Mouse (Mus musculus) kidney, adult 18-20 months (tissue): ENCODE results near the gene Man1b1.
A peak's percentile ranks its signal among the peaks of the same experiment; 100 is the strongest.

Experiments
- DNase-seq: peaks from one replicate; pipeline ENCODE4 v3.0.0; 2021

Man1b1 gene

GRCm38 (mm10) chr2:25364761-25365090 is 32.6 kb downstream of the Man1b1 start:
- no peak for DNase-seq

DNA sequence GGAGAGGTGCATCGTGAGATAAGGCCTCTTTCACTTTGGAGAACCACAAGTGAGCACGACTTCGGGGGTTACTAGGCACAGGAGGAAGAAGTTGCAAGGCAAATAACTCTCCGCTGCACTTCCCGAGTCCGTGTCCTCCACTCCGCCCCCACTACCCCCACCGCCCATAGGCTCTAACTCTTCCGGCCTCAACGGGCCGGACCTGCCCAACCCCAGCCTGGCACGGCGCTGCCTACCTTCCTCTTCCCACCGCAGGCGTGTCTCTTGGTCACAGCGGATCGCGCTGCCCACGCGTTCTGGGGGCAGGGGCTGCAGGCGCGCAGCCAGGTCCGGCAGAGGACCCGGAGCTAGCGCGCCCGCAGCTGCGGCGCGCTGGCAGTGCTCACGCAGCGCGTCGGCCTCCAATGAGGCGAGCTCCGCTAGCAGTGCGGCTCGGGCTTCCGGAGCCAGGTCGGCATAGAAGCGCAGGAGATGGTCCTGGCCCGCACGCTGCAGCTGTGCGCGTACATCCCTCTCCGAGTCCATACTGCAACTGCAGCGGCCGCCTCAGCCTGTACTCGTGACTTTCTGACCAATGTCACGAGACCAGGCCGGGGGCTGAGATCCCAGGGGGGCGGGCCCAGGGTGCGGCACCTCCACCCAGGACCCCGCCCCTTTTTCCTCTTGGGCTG is 33.1 kb downstream of the Man1b1 start, which contains the start of gene Uap1l1:
Gene Uap1l1 (minus strand): TSS at position 592 of the 671 bp plus-strand sequence.
- DNase-seq = peak; percentile 83

GRCm38 (mm10) chr2:25369996-25370395 is 37.9 kb downstream of the Man1b1 start:
- no peak for DNase-seq

- DNase-seq = peak; percentile 84
Observed at GRCm38 (mm10) chr2:25371764-25372643, 39.9 kb downstream of the Man1b1 start, which contains the start of gene Sapcd2. TSS of gene Sapcd2 (plus strand) at chr2:25372321.

DNA sequence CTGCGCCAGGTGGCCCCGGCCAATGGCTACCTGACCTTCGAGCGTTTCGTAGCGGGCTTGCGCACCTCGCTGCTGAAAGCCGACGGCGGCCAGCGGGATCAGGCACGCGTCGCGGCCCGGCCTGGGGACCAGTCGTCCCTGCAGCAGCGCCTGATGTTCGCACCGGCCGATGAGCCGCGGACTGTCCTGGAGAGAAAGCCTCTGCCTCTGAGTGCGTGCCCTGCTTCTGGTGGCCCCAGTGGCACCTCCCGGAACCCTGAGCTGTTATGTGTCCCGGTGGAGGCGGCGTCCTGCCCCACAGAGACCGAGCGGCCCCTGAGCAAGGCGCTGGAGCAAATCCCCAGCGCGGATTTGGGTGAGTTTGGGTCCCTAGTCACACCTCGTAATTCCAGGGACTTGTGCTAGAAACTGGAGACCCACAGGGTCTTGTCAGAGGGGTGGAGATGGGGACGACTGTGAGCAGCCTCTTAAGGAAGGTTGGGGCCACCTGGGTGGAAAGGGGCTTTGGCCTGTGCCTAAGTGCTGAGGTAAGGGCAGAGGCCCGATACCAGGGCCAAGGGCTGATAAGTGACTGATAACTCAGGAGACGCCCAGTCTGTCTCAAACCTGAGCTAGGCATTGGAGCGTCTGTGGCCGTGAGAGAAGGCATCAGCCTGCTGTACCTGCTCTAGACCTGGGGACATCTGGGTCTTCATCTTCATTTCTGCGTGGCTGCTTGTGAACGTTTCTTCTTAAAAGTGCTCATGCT is 40.7 kb downstream of the Man1b1 start:
- no peak for DNase-seq

GRCm38 (mm10) chr2:25373431-25373830 is 41.3 kb downstream of the Man1b1 start:
- DNase-seq = no peak

- peak; percentile 63 for DNase-seq
Observed at GRCm38 (mm10) chr2:25376589-25376988, 44.5 kb downstream of the Man1b1 start.

DNA sequence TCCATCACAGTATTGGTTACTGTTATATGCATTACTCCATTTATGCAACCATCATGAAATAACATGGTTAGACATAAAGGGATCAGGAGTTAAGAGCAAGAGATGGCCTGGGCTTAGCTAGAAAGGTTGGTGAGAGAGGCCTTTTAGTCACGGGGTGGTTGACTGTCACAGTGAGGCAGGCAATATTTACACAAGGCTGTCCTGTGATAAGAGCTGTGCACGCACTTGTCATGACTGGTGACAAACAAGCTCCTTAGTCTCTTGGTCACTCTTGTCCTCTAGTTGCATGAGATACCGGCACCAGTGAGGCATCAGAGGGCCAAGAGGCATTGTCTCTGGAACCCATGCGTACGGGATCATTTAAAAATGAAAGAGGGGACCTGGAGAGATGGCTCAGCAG is 52.4 kb downstream of the Man1b1 start:
- DNase-seq = no peak

DNA sequence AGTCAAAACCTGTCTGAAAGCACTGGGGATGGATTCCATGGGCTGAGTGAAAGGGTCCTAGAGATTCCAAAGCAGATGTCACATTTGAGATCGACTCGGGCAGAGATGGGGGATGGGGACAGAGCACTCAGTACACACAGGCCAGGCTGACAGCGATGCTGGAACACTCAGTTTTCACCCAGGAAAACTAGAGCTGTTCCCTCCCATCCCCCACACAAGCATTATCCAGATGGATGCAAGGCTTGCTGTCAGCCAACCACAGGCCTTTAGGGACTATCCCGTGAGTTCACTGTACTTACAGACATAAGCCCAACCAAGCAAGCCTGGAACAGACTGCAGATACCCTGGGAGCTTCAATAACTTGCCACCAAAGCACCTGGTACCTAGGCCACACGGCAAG is 59.1 kb downstream of the Man1b1 start:
- no peak for DNase-seq

- DNase-seq = peak; percentile 23
Observed at GRCm38 (mm10) chr2:25394281-25395221, 62.4 kb downstream of the Man1b1 start.

GRCm38 (mm10) chr2:25395721-25396596 is 63.8 kb downstream of the Man1b1 start, which contains the start of gene Entpd2:
TSS of gene Entpd2 (plus strand) at chr2:25395874.
- DNase-seq = peak; percentile 67

DNA sequence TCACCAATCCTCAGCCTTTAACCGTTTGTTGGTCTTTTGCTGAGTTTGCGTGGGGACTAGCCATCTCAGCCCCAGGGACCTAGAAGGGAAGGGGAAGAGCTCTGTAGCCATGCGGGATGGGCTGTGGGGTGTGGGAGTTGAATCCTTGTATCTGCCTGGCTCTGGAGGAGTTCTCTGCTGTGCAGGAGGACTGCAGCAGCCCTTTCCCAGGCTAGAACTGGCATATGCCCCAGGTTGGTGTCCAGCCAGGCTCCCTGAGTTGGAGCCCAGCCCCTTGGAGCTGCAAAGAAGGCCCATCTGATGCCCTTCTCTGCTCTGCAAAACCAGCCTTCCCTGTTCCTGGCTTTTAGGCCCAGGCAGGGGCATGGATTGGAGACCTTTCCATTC is 64.5 kb downstream of the Man1b1 start:
- no peak for DNase-seq

DNA sequence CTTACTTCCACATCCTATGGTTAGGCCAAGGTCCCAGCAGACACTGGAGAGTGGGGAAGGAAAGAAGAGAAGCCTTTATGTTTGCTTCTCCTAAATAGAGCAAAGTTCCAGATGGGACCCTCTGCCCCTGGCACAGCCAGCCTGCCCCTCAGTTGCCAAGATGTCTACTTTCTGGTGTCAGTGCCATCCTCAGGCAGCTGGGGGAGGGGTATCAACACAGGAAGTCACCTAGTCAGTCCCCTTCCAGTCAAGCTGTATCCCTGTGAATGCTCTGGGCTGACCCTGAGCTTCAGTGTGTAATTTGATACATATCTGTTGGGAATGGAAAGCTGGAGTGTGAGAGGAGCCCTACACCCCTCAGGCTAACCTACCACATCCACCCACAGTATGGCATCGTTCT is 64.9 kb downstream of the Man1b1 start:
- no peak for DNase-seq

DNA sequence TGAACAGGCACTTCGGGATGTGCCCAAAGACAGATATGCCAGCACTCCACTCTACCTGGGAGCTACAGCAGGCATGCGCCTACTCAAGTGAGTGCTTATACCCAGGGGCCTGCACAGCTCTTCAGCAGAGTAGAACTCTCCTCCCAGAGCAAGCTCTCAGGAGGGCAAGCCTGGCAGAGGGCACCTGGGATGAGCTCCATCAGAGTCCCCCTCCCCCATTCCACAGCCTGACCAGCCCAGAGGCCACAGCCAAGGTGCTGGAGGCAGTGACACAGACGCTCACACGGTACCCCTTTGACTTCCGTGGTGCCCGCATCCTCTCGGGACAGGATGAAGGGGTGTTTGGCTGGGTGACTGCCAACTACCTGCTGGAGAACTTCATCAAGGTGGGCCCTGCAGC is 65.9 kb downstream of the Man1b1 start:
- DNase-seq = no peak

GRCm38 (mm10) chr2:25399051-25399450 is 66.9 kb downstream of the Man1b1 start, which contains the start of gene Npdc1:
TSS of gene Npdc1 (plus strand) at chr2:25399351.
- no peak for DNase-seq

GRCm38 (mm10) chr2:25400291-25400690 is 68.2 kb downstream of the Man1b1 start:
- no peak for DNase-seq

GRCm38 (mm10) chr2:25400764-25401163 is 68.6 kb downstream of the Man1b1 start:
- peak; percentile 75 for DNase-seq
